Mouse (Mus musculus) A20 (cell line): ENCODE measurements around the gene Pdzrn3.

Experiments
- DNase-seq: peaks from one replicate; pipeline ENCODE4 v3.0.0-alpha.2; 2011; ENCODE audit warnings: low read depth, low spot score

Gene Pdzrn3

GRCm38 (mm10) chr6:101291944-101292343 lies 85.8 kb downstream of the Pdzrn3 start:
- DNase-seq: no peak

- DNase-seq: no peak
Measured at GRCm38 (mm10) chr6:101290160-101290559, 87.5 kb downstream of the Pdzrn3 start.

GRCm38 (mm10) chr6:101289428-101289827 lies 88.3 kb downstream of the Pdzrn3 start:
- DNase-seq: no peak

GRCm38 (mm10) chr6:101287566-101288173 lies 90.0 kb downstream of the Pdzrn3 start:
- no peak for DNase-seq

GRCm38 (mm10) chr6:101287077-101287476 lies 90.6 kb downstream of the Pdzrn3 start:
- no peak for DNase-seq

- no peak for DNase-seq
Measured at GRCm38 (mm10) chr6:101284368-101284955, 93.2 kb downstream of the Pdzrn3 start.

GRCm38 (mm10) chr6:101283891-101284290 lies 93.8 kb downstream of the Pdzrn3 start:
- no peak for DNase-seq

- DNase-seq: no peak
Measured at GRCm38 (mm10) chr6:101281644-101282043, 96.1 kb downstream of the Pdzrn3 start.

- no peak for DNase-seq
Measured at GRCm38 (mm10) chr6:101280811-101281218, 96.9 kb downstream of the Pdzrn3 start.

- no peak for DNase-seq
Measured at GRCm38 (mm10) chr6:101278286-101278932, 99.3 kb downstream of the Pdzrn3 start.

GRCm38 (mm10) chr6:101276261-101276660 lies 101.4 kb downstream of the Pdzrn3 start:
- no peak for DNase-seq

GRCm38 (mm10) chr6:101275806-101276205 lies 101.9 kb downstream of the Pdzrn3 start:
- DNase-seq: no peak

GRCm38 (mm10) chr6:101274846-101275245 lies 102.9 kb downstream of the Pdzrn3 start:
- DNase-seq: no peak

GRCm38 (mm10) chr6:101272256-101272655 lies 105.4 kb downstream of the Pdzrn3 start:
- DNase-seq: no peak

GRCm38 (mm10) chr6:101271378-101272135 lies 106.1 kb downstream of the Pdzrn3 start:
- DNase-seq: no peak

GRCm38 (mm10) chr6:101270095-101270826 lies 107.4 kb downstream of the Pdzrn3 start:
- DNase-seq: no peak

GRCm38 (mm10) chr6:101269335-101270094 lies 108.2 kb downstream of the Pdzrn3 start:
- no peak for DNase-seq

- no peak for DNase-seq
Measured at GRCm38 (mm10) chr6:101268266-101268665, 109.4 kb downstream of the Pdzrn3 start.

- peak; percentile 36 for DNase-seq
Measured at GRCm38 (mm10) chr6:101266787-101267186, 110.9 kb downstream of the Pdzrn3 start.

GRCm38 (mm10) chr6:101263544-101263943 lies 114.2 kb downstream of the Pdzrn3 start:
- no peak for DNase-seq

- DNase-seq: peak; percentile 52
Measured at GRCm38 (mm10) chr6:101261513-101261912, 116.2 kb downstream of the Pdzrn3 start.
